In the genomic region with DNA sequence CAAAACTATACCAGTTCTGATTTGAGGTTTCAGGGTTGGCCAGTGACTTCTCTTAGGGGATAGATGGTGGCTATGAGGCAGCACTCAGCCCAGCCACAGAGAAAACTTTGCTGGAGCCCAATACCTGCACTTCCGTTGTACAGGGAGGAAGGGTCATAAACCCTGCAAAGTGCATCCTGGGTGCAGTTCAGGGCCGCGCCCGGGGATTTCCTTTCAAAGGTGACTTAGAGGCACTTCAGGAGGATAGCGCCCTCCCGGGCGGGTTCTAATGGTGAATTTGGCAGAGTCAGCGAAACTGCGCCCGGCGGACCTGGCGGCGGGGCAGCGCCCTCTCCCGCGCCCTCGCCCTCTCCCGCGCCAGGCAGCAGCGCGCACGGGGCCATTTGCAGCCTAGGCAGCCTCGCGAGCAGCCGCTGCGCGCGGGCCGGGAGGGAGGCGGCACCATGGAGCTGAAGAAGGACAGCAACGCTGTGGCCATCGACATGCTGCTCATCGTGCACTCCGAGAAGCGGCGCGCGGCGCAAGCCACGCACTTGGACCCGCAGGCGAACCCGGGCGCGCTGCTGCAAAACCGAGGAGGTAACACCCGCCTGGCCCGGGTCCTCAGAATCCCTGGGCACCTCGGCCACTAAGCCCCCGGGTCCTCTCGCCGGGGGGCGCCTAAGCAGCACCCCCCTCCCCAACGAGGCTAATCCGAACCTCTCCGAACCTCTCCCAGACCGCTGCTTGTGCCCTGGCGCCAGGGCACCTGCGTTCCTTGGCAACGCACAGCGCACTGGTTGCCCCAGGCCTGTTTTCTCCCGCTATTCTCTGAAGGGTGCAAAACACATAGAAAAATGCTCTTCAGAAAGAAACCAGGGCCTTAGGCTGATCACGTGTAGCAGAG, we compare ENCODE assay signal across 8 mouse cellular contexts. TPM values are rescaled to one million over a fixed set of nuclear protein-coding genes. Genes with fewer than 3 reads are reported as not detected.
A peak's percentile ranks its signal among the peaks of the same experiment; 100 is the strongest.
DNase-seq lines count a peak whose midpoint lies in the region; ATAC-seq and TF ChIP-seq lines count a peak whose summit lies in the region.

Ky (plus strand) TSS at position 51 of the 886 bp plus-strand sequence.

- peaks cover 56% of the 10 kb centered on the region for H3K27me3 ChIP-seq in forebrain, embryonic 12.5 days
- no peaks in the 10 kb centered on the region for H3K27me3 ChIP-seq in small intestine, adult 2 months (ENCODE audit: control insufficient read depth, insufficient read depth, low read length)

- H3K27ac ChIP-seq in forebrain, embryonic 12.5 days = no peak within 1 kb of the TSS
- peak within 1 kb of the TSS; percentile 48; the same call in 1 of the 2 replicates for H3K27ac ChIP-seq in small intestine, adult 2 months (ENCODE audit: insufficient read depth, low read depth, low read length)

- peak within 1 kb of the TSS; percentile 45; the same call in 1 of the 2 replicates for H3K9ac ChIP-seq in forebrain, embryonic 12.5 days

- no peaks in the 10 kb centered on the region for H3K9me3 ChIP-seq in forebrain, embryonic 12.5 days

- under 1% methylated on average over 55 of the region's 63 CpGs for WGBS in forebrain, embryonic 12.5 days
- 2% methylated on average over 63 of the region's 63 CpGs for WGBS in small intestine, adult 2 months

- peak within 1 kb of the TSS; percentile 46 for H3K4me3 ChIP-seq in forebrain, embryonic 12.5 days (replicated peaks)
- H3K4me3 ChIP-seq in small intestine, adult 2 months (ENCODE audit: low read depth, low read length) = peak within 1 kb of the TSS; percentile 71

- peaks cover 12% of the 10 kb centered on the region for H3K4me1 ChIP-seq in forebrain, embryonic 12.5 days
- peaks cover 11% of the 10 kb centered on the region for H3K4me1 ChIP-seq in small intestine, adult 2 months (ENCODE audit: control insufficient read depth, insufficient read depth, insufficient read length, low read length)

- no peaks in the 10 kb centered on the region for H3K36me3 ChIP-seq in forebrain, embryonic 12.5 days (replicated peaks)
- H3K36me3 ChIP-seq in small intestine, adult 2 months (ENCODE audit: control insufficient read depth, insufficient read depth, low read length) = no peaks in the 10 kb centered on the region

- H3K4me2 ChIP-seq in forebrain, embryonic 12.5 days = peak within 1 kb of the TSS; percentile 82

- intact Hi-C loops in heart, postnatal 25 days (cut with DNase I) = no loop called here

- no peak for TF ChIP-seq CTCF in small intestine, adult 2 months (IDR thresholded peaks at IDR 0.05; ENCODE audit: extremely low read depth, insufficient read length, insufficient replicate concordance, low read depth, low read length)

- peak; percentile 28 to 39 for DNase-seq in frontal cortex, postnatal 36 days (ENCODE audit: low spot score in 2 of 2)
- no peak for DNase-seq in frontal cortex, postnatal 10 days (ENCODE audit: low spot score in 2 of 2)
- peak; percentile 56 to 59 for DNase-seq in adrenal gland, postnatal 36 days
- no peak for DNase-seq in heart, postnatal 25 days (ENCODE audit: low spot score)
- DNase-seq in liver = peak; percentile 5
- no peak for DNase-seq in ovary, postnatal 14 days (ENCODE audit: low spot score)

- no peak for ATAC-seq in forebrain, embryonic 12.5 days (ENCODE audit: low FRiP score)

- TF ChIP-seq POLR2A in small intestine, adult 2 months (IDR thresholded peaks at IDR 0.05; ENCODE audit: low read depth, low read length) = no peak

RNA-seq across cellular contexts. Expression of gene Ky, which starts in this region (rescaled TPM):
- under 1 TPM; 0.56 to 0.99 TPM for total RNA-seq in adrenal gland, postnatal 36 days (2021)
- polyA plus RNA-seq in forebrain, embryonic 12.5 days (2016; fragmentation: Nextera tagmentation; extraction: Ambion mirVana) = 0.08 and 0.17 TPM in 2 replicates
- 10 to 100 TPM; 13.2 to 26.4 TPM for total RNA-seq in heart, postnatal 25 days (2021)
- 0.81 and 2.1 TPM in 2 replicates for polyA plus RNA-seq in small intestine, adult 2 months (2012; rRNA removed)

Comparison
In these comparisons a context has a peak if more than half of its experiments do, and no peak if none do; other contexts are left out.
1. RNA of gene Ky (total RNA-seq): 13.2 to 26.4 TPM in heart, postnatal 25 days; 0.56 to 0.99 TPM in adrenal gland, postnatal 36 days; every median in the first group is over 4 times any median in the second.
2. DNase-seq: peak in frontal cortex, postnatal 36 days (2 of 2) and liver (single experiment); none in frontal cortex, postnatal 10 days (0 of 2), heart, postnatal 25 days (single experiment) and ovary, postnatal 14 days (single experiment).
3. Peak in DNase-seq in adrenal gland, postnatal 36 days; RNA of the gene not detected or under 1 TPM.